Mouse (Mus musculus) heart, postnatal 0 days (tissue): ENCODE measurements around the gene Mill2. TPM values are rescaled to one million over a fixed set of nuclear protein-coding genes. Genes with fewer than 3 reads are reported as not detected.
"Not testable (repeated sequence)": the region's sequence is repeated elsewhere in the genome, so short reads cannot be mapped to it uniquely, and the experiment has no call there.

Experiments used
- ATAC-seq: fragments of 200-750 bp; cut with Nextera tagmentation; 2 replicates; pipeline ENCODE4 v1.8.0; 2017; ENCODE audit warnings: low read depth, moderate number of reproducible peaks, moderate library complexity; ENCODE audit not compliant: insufficient read depth
- DNase-seq: peaks from one replicate; pipeline ENCODE4 v3.0.0-alpha.2; 2016; ENCODE audit warnings: low spot score
- H3K27ac ChIP-seq: fragments of 300-500 bp; sonication (generic); 2 replicates; pipeline ENCODE4 v1.5.1; 2014; ENCODE audit warnings: low read depth, mild to moderate bottlenecking
- H3K27me3 ChIP-seq: fragments of 300-500 bp; sonication (generic); 2 replicates; pipeline ENCODE4 v1.6.1; 2014; ENCODE audit warnings: low read length, mixed read lengths; ENCODE audit not compliant: control insufficient read depth, insufficient read depth
- H3K36me3 ChIP-seq: fragments of 300-500 bp; sonication (generic); replicated peaks from 2 replicates; pipeline ENCODE4 v1.6.1; 2014; ENCODE audit warnings: low read length, mixed read lengths; ENCODE audit not compliant: control insufficient read depth, insufficient read depth
- H3K4me1 ChIP-seq: fragments of 300-500 bp; sonication (generic); 2 replicates; pipeline ENCODE4 v1.6.1; 2014; ENCODE audit warnings: antibody characterized with exemption; ENCODE audit not compliant: control insufficient read depth, insufficient read depth
- H3K4me2 ChIP-seq: fragments of 300-500 bp; sonication (generic); 2 replicates; pipeline ENCODE4 v1.6.1; 2014; ENCODE audit warnings: low read depth, mild to moderate bottlenecking, low read length, moderate library complexity
- H3K4me3 ChIP-seq: fragments of 300-500 bp; sonication (generic); 2 replicates; pipeline ENCODE4 v1.5.1; 2014; ENCODE audit warnings: low read depth, low read length
- H3K9ac ChIP-seq: fragments of 300-500 bp; sonication (generic); replicated peaks from 2 replicates; pipeline ENCODE4 v1.6.1; 2014; ENCODE audit warnings: low read depth, low read length, mixed read lengths
- H3K9me3 ChIP-seq: fragments of 300-500 bp; sonication (generic); replicated peaks from 2 replicates; pipeline ENCODE4 v1.6.1; 2016; ENCODE audit warnings: low read length; ENCODE audit not compliant: control insufficient read depth
- CTCF ChIP-seq: IDR thresholded peaks from 2 replicates; pipeline ENCODE4 v1.5.1; 2016; ENCODE audit warnings: antibody characterized with exemption, control low read depth, low read depth
- EP300 ChIP-seq: IDR thresholded peaks from 2 replicates; pipeline ENCODE4 v1.6.1; 2016; ENCODE audit warnings: antibody characterized with exemption, low read depth
- WGBS: fragments of 180-500 bp; shearing (Covaris S2); extraction: QIAGEN DNeasy Blood & Tissue Kit; methylation state at CpG from one replicate; pipeline ENCODE4 v1.1.7; 2014; 5-methylcytosine and 5-hydroxymethylcytosine counted together
- polyA plus RNA-seq: library from polyadenylated mRNA; unstranded; fragments of >200 nt; fragmentation: Nextera tagmentation; extraction: Ambion mirVana; gene quantifications from 2 replicates; pipeline ENCODE4 v1.2.1, GENCODE M21; 2015
- total RNA-seq: library from RNA; depleted of rRNA; stranded (reverse); fragments of >200 nt; gene quantifications from 2 replicates; pipeline ENCODE4 v1.2.3, GENCODE M21; 2014; ENCODE audit warnings: low replicate concordance; rRNA removed

Mill2 gene
- total RNA-seq (0.34 and 3.0 TPM in 2 replicates), polyA plus RNA-seq (0.86 and 1.2 TPM in 2 replicates)

DNA sequence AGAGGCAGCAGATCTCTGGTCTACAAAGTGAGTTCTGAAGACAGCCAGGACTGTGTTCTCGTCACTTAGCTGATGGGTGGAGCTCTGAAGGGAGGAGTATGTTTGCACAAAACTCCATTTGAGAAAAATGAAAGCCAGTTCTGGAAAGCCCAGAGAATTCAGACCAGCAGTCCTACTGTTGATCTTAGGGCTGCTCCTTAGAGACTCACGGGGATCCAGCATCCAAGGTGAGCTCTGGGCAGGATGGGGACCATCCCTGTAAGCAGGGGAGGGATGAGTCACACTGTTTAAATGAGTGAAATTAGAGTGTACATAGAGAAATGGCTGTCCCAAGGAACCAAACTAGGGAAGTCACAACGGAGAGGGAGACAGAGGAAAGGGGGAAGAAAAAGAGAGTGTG, at the start of gene Mill2:
Gene Mill2 (plus strand): TSS at position 102 of the 400 bp plus-strand sequence.
- DNase-seq (peak; percentile 45), ATAC-seq (peak; percentile 59)
- peak within 1 kb of the TSS; percentile 49 for H3K9ac ChIP-seq
- TF ChIP-seq EP300 (no peak), CTCF (no peak)
- H3K9me3 ChIP-seq = no peaks in the 10 kb centered on the region
- H3K36me3 ChIP-seq = no peaks in the 10 kb centered on the region
- no peaks in the 10 kb centered on the region for H3K27me3 ChIP-seq
- WGBS = 18% methylated on average over 3 of the region's 3 CpGs
- H3K4me1 ChIP-seq = no peaks in the 10 kb centered on the region
- peak within 1 kb of the TSS; percentile 41 for H3K4me3 ChIP-seq
- peak within 1 kb of the TSS; percentile 59 for H3K4me2 ChIP-seq
- peak within 1 kb of the TSS; percentile 88 for H3K27ac ChIP-seq

DNA sequence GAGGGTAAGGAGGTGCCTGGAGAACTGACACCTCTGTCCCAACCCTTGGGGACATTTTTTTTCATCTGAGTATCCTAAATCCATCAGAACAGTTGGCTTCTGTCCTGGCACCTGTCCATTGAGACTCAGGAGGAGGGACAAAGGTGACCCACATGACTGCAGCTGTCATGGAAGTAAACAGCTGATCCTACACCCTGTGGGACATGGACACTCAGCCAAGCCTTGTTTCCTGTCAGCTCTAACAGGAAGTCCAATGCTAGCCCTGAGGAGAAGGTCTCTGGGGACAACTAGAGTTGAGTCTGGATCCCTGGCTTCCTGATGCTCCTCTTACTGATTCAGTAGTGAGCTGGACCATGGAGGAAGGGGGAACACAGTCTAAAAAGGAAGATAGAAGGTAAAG, 49.1 kb upstream of the Mill2 start:
- not testable (repeated sequence) for H3K9ac ChIP-seq, ATAC-seq, H3K27me3 ChIP-seq, DNase-seq, H3K36me3 ChIP-seq, H3K9me3 ChIP-seq, H3K4me3 ChIP-seq, H3K4me1 ChIP-seq, H3K27ac ChIP-seq, H3K4me2 ChIP-seq

DNA sequence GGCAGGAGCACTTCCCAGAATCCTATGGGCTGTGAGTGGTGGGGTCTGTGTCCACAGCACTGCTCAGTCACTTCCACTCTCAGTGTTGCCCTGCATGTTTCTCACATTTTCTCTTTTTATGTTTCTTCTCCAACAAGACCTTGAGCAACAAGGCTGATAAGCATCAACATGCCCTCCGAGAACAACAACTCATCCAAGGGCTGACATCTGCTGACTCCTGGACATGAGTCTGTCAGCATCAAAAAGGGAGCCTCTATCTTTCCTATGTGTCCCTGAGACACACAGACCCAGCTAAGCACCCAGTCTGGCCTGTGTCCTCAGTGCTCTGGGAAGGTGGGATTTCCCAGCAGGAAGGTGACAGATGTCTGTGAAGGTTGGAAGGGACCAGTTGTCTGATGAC, 41.3 kb upstream of the Mill2 start, which contains the start of gene Psg19:
Gene Psg19 (minus strand): TSS at position 101 of the 400 bp plus-strand sequence.
- no peak for ATAC-seq
- Histone ChIP-seq H3K4me3 (no peak within 1 kb of the TSS), H3K4me1 (no peaks in the 10 kb centered on the region), H3K9me3 (no peaks in the 10 kb centered on the region), H3K27me3 (no peaks in the 10 kb centered on the region), H3K27ac (no peak within 1 kb of the TSS), H3K4me2 (no peak within 1 kb of the TSS), H3K9ac (no peak within 1 kb of the TSS), H3K36me3 (no peaks in the 10 kb centered on the region)
- no peak for DNase-seq
- TF ChIP-seq CTCF (no peak), EP300 (no peak)
- 67% methylated on average over 1 of the region's 1 CpGs for WGBS

DNA sequence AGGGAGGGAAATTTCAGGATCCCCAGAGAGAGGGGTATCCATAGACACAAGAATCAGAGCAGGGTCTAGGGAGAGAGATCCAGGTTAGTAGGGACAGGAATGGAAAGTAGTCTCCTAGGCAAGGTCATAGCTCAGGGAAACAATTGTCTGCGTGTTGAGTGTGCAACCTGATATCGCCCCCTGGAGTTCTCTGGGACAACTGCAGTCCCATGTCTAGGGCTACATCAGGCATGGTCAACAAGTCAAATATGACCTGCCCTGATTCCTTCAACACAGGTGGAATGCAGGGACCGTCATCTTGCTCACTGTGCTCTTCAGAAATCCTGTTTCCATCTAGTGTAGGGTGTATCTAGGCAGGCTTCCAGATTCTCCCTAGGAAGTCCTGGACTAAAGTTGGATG, 40.6 kb upstream of the Mill2 start:
- ATAC-seq = no peak
- H3K4me2 ChIP-seq = no peak overlapping the region
- H3K9me3 ChIP-seq = no peaks in the 10 kb centered on the region
- DNase-seq = no peak
- no peak overlapping the region for H3K4me3 ChIP-seq
- no peaks in the 10 kb centered on the region for H3K36me3 ChIP-seq
- TF ChIP-seq CTCF (0 out of 2 replicates have a peak, but pooled peaks have one; percentile 11), EP300 (no peak)
- WGBS = 36% methylated on average over 3 of the region's 3 CpGs
- no peaks in the 10 kb centered on the region for H3K27me3 ChIP-seq
- H3K27ac ChIP-seq = no peak overlapping the region
- H3K9ac ChIP-seq = no peak overlapping the region
- H3K4me1 ChIP-seq = no peaks in the 10 kb centered on the region

DNA sequence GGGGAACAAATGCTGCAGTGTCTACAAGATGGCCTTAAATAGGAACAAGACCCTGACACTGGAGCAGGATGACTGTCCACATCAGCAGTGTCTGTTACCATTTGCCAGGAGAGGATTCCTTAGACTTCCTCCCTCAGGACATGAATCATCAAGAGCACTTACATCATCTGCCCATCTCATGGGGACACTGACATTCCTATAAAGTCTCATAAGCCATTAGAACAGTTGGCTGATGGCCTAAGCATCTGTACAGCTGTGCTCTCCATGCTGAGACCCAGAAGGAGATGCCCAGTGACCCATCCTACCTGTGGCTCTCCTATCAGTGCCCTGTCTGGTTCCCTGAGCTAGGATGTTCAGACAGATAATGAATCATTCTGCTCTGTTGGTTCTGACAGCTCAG, 36.2 kb upstream of the Mill2 start:
- no peaks in the 10 kb centered on the region for H3K4me1 ChIP-seq
- H3K4me2 ChIP-seq = no peak overlapping the region
- no peak overlapping the region for H3K27ac ChIP-seq
- no peaks in the 10 kb centered on the region for H3K36me3 ChIP-seq
- H3K9ac ChIP-seq = no peak overlapping the region
- H3K27me3 ChIP-seq = no peaks in the 10 kb centered on the region
- TF ChIP-seq CTCF = no peak
- no peak for TF ChIP-seq EP300
- ATAC-seq = peak; percentile 57; the same call in 1 of the 2 replicates
- DNase-seq = no peak
- H3K9me3 ChIP-seq = no peaks in the 10 kb centered on the region
- H3K4me3 ChIP-seq = no peak overlapping the region

DNA sequence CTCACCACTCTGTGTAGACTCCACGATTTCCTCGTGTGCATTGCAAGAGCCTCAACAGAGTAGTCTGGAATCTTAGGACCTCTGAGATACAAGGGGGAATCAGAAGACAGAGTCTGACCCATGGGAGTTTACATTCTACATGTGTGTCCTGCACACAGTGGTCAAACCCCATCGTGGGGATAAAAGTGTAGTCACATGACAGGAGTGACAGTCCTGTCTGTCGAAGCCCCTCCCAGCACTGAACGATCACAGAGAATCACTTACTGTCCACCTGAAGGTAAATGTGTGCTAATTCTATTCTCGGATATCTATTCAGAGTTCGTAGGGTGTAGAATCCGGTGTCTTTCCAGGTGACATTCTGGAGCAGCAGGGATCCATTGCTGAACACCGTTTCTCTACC, 21.5 kb upstream of the Mill2 start:
- Histone ChIP-seq H3K4me2 (no peak overlapping the region), H3K27me3 (no peaks in the 10 kb centered on the region), H3K4me1 (no peaks in the 10 kb centered on the region), H3K27ac (no peak overlapping the region), H3K36me3 (no peaks in the 10 kb centered on the region), H3K9ac (no peak overlapping the region), H3K9me3 (no peaks in the 10 kb centered on the region), H3K4me3 (no peak overlapping the region)
- WGBS = 76% methylated on average over 9 of the region's 9 CpGs
- no peak for TF ChIP-seq EP300
- no peak for TF ChIP-seq CTCF
- ATAC-seq (no peak), DNase-seq (no peak)
